Mouse (Mus musculus) cerebellum, adult 11-12 months (tissue): ENCODE data around the gene Slbp.

Experiments
- DNase-seq: peaks from one replicate; pipeline ENCODE4 v3.0.0; 2022

Slbp gene

DNA sequence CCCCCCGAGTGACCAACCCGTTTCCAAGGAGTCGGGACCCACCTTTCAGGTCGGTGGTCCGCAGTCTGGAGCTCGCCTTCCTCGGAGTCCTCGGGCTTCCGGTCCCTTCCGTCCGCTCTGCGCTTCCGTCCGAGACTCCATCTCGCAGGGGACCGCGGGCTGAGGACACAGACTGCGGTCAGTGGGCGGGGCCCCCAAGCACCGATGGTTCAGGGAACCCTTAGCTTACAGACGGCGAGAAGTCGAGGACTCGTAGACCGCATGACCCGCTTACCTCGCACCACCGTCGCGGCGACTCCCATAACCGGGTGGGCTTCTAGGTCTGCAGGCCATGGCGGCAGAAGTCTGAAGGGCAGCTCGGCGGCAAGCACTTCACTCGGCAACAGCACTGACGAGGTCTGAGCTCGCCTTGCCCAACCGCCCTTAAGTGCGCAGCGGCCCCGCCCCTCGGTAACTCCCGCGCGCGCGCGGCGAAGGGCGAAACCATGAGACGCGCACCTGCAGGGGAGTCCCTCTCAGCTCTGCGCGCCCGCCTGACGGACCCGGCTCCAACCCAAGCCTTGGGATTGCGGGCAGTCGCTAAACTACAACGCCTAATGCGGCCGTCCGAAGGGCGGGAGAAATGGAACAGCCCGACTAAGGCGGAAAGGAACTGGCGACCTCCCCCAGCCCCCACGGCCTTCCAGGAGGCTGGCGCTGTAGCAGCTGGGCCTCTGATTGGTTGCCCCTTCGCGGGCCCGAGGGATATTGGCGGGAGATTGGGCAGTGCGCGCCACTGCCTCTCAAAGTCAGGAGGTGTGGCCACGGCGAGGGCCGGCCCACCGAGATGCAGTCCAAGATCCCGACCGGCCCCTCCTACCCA lies at the start of gene Slbp:
Slbp (minus strand) TSS at position 654 of the 862 bp plus-strand sequence.
- DNase-seq = peak; percentile 97

DNA sequence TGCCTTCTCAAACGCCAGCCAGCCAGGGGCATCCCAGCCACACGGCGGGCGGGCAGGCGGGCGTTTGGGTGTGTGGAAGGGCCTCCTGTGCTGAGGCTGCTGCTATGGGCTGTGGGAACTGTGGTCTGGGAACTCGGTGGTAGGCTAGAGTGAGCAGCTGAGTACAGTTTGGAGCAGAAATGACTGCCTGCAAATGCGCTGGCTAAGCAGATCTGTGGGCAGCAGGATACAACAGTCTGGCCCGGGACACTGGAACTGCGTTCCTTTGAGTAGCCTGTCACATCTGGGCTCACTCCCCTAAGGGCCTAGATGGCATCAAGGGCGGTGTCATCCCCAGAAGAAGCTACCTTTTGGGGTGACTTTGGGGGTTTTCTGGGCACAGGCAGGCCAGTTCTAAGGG lies 49.5 kb upstream of the Slbp start:
- DNase-seq = no peak

DNA sequence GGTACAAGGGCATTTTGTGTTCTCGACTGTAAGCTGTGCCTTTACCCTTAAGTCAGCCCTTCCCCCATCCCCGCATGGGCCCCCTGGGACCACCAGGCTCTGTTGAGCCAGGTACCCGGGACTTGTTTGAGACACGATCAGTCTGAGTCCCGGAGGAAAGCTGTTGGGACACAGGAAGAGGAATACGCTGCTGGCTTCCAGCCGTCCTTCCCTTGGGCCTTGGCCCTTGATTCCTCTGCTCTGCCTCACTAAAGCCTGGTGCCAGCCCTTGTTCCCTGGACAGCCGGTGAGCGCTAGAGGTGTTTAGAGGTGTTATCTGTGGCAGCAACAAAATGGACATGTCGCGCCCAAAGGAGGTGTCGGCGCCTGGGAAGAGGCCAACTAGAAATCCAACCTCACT lies 47.6 kb upstream of the Slbp start:
- no peak for DNase-seq

DNA sequence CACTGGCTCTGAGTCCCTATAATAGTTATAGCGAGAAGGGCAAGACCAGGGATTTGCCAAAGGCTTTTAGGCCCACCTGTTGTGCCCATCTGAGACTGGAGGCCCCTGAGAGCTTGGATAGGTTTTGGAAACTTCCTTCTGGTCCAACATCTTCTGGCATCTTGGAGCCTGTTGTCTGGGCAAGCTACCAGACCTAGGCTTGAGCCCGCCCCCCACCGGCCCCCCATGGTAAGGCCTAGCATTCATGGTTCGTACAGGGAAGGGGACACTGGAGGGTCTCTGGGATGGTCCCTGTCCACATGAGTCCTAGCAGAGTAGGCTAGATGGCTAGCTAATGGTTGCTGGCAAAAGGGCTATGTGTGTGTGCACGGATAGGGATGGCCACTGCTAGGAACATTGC lies 46.3 kb upstream of the Slbp start:
- DNase-seq = no peak

DNA sequence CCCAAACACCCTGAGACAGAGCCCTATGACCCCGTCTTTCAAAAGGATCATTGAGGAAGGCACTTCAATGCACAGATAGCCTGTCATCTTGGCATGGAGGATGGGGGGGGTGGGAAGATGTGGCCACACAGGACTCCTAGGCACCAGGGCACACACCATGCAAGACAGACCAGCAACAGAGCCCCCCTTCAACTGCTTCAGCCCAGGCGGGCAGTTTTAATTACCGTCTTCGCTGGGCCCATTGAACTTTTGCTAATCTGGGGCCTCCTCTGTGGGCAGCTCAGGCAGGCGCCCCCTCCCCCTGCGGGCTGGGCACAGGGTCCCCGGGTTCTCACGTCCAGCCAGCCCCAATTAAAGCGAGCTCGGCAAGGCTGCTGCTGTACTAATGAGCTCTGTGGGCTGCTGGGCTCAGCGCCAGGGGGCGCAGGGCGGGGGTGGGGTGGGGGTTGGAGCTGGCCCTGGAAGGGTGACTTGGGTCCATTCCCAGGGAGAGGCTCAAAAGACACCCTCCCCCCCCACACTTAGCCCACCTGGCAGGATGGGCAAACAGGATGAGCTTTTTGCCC lies 45.7 kb upstream of the Slbp start:
- DNase-seq = no peak

DNA sequence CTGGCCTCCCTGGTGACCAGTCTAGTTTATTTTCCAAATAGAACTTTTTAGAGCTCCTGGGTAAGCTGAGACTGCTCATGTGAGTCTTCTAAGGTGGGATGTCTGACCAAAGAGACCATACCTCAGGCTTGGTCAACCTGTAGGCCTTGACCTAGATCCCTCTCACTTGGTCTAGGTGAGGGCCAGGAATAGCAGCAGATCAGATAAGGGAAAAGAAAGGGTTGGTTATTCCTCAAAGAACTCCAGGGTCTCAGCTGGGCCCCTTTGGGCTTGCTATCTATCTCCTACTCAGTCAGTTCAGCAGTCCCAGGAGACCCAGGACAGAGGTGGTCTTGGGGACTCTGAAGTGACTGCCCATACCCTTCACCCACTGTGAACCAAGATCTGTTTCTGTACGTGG lies 45.2 kb upstream of the Slbp start:
- DNase-seq = no peak

DNA sequence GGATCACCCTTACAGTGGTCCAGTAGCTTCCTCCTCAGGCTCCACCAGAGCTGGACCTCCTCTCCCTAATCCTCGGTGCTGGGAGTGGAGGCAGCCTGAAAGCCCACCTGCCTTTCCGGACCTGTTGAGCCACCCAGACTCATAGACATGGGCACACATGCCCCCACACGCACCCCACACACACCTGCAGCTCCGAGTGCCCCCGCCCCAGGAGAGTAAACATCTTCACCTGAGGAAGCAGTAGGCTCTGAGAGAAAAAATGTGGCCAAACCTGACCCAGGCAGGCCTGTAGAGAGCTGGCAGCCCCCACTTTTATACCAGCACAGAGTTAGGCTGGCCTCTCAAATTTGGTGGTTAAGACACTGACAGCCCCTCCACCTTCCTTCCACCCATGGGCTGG lies 44.1 kb upstream of the Slbp start:
- no peak for DNase-seq

DNA sequence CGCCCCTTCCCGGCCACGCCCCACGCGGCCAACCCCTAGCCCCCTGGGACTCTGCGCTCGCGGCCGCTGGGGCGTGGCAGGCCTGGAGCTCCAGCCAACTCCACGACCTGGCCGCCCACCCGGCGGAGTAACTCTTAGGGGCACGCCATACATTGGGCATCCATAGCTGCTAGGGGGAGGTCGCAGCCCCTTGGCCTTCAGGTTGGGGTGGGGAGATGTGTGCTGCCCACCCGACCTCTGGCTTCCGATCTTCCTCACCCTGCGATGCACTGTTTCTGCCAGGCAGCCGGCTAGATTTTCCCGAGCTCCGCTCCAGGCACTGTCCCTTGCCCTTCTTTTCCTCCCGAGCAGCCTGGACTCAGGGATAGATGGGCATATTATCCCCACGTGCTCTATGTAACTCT lies 43.3 kb upstream of the Slbp start:
- DNase-seq = no peak

DNA sequence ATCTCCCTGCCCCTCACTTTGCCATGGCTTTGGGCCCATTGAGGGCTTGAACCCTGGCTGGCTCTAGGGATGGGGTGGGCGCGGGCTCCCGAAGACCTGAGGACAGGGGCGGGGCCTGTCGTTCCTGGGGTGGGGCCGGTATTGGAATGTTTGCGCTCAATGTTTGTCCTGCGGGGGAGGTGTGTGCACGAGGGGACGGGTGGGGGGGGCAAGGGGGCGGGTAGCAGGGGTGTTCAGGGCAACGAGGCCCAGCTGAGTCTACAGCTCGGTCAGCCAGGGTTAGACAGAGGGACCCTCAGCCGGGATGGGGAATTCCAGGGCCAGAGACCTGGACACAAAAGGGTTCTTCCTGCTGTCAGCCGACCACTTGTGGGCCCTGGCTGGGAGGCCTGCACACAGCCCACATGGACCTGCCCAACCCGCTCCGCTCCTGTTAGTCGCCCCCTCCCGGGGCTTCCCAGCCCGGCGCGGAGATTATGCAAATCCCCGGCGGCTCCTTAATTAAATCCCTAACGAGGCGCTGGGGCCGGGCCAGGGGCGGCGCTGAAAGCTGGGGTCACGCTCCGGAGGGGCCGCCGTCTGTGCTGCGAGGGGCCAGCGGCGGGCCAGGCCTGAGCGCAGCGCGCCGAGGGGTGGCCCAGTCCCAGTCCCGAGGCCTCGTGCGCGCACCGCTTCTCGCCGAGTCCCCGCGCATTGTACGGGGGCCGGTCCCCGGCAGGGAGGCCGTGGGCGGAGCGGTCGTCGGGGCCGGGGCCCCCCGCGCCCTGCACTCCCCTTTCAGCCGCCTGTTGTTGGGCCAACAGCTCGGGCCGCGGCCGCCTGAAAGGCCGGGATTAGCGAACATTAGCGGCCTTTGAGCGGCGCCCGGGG lies 42.7 kb upstream of the Slbp start:
- no peak for DNase-seq

DNA sequence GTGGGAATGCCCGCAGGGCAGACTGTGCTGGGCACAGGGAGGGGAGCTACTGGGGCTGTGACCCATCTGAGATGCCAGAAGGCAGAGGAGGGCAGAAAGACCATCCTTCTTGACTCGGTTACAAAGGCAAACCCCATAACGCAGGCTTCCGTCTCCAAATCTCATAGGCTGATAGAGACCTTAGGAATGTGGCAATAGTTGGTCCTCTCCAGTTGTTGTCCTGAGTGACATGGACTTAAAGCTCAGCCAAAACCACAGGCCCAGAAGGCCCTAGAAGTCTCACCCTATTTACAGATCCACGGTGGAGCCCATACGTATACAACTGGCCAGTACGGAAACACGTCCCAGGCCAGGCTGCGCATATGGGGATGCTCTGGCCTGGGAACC lies 42.1 kb upstream of the Slbp start:
- no peak for DNase-seq

DNA sequence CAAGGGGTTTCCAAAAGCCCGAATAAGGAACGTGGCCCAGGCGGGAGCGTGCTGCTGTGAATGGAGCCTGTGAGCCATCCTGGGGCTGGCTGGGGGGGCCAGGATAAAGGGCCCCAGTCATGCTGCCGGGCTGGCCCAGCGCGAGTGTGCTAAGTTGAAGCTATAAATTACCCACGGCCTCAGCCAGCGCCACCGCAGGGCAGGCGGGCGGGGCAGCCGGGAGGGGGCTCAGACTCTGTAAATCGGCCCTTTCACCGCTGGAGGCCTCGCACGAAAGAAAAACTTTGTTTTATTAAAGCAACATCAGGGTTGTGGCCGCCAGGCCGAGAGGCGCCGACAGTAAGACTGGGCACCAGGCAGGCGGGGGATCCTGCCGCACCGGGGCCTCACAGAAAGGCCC lies 40.0 kb upstream of the Slbp start:
- no peak for DNase-seq

DNA sequence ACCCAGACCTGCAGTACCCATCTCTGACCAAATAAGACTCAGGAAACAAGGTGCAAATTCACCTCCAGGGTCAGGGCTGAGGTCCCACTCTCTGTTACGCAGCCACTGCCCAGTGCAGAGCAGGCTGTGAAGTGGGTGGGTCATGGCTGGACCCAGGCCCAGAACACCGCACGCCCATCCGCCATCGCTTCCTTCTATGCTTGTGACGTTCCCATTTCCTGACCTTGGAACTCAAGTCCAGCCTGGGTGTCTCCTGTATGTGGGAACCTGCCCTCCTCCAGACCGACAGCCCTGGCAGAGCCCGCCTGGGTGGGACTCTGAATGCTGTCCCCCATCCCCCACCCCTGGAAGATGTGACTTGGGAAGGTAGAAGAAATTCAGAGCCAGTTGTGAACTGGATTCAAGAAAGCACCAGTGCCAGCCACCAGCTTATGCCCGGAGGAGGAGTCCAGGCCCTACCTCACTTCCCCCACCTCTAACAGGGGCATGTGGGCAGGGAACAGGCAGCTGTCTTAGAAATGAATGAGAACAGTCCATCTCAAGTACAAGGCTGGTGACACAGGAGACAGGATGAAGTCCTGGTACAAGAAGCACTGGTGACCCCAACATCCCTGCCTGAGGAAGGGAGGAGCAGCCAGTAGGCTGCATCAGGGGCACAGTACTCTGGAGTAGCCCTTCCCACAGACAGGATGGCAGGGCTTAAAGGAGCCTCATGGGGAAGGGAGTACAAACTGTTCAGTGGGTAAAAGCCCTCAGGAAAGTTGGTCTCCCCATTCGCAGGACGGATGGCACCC lies 37.7 kb upstream of the Slbp start:
- no peak for DNase-seq

DNA sequence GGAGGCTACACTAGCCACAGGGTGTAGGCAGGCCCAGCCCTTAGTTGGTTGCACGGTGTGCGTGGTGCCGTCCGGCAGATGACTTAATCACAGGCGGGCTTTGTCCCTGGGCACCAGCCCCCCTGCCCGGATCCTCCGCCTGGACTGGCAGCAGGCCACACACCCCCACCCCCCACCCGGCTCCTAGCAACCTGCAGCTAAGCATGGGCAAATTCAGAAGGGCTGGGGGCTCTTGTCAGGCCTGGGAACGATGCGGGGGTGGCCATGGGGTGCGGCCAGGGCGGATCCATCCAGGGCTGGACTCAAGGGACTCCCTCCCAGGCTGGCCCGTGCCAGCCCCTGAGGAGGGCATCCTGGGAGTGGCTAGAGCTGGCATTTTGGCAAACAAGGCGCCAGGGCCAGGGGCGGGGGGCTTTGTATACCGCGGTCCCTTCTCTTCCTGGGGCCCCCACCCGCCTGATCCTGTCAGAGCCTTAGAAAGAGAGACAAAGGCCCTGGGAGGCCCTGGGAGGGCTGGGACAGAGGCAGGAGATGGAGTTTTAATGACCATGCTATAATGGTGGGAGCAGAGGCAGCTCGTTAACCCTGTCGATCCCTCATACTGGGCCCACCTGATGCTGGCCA lies 37.0 kb upstream of the Slbp start:
- no peak for DNase-seq

DNA sequence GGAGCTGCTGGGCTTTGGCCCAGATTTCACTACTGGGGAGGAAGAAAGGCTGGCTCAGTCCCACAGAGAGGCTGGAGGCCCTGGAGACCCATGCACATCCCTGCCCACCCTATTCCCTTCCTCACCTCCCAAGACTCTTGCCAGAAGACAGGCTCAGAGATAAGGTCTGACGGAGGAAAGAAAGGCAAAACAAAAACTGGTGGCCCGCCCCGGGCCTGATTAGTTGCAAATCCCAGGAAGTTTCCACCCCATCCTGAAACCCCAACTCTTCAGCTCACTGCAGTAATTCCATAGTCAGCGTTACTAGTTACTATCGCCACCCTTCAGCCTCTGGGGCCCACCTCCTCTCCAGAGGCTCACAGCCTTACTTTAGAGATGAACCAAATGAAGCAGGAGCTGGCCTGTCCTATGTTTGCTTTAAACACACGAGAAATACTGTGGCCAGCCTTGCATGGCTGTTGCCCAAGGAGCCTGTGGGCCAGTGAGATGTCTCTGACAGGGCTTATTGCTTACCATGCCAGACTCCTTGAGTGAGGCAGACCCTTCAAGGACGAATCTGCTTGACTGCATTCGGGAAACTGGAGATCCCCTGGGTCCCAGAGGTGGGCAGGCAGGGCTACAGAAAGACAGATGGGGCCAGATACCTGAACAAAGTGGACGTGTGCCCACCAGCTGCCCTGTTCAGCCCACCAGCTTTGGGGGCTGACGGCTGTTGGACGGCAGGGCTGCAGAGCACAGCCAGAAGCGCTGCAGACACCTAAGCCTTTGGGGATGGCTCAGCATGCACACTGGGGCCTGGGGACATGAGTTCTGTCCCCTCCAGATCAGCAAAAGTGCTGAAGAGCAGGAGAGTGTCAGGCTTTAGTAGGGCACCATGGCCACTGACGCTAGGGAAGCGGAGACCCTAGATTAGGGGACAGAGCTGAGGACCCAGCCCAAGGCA lies 36.2 kb upstream of the Slbp start:
- no peak for DNase-seq

DNA sequence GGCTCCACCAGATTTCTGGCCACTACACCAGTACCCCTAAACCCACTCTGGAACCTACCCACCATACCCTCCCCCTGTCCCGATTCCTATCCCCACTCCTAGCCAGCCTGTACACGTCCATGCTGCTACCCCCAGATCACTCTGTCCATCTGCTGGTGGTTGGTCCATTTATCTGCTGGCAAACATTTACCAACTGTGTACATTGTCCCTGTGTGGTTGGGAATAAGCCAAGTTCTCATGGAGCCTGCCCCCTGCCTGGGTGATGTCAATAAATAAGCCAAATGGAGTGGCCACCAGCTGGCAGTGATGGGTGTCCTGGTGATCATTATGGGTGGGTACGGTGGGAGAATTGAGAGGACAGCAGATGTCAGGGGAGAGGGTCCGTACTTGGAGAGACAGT lies 34.8 kb upstream of the Slbp start:
- DNase-seq = no peak

DNA sequence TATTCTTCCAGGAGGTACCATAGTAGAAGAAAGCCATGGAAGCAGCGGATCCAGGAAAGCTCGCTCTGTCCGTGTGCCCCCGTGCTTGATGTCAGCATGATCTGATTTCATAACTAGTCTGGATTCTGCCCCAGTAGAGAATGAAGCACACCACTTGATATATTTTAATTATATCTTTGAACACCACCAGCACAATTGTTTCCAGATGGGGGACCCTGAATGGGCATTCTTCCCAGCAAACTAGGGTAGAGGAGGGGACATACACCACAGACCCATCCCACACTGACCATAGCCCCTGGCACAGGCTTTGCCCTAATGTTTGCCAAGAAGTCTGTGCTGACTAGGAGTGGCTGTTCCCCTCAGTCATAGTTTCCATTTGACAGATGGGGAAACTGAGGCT lies 32.6 kb upstream of the Slbp start:
- no peak for DNase-seq

DNA sequence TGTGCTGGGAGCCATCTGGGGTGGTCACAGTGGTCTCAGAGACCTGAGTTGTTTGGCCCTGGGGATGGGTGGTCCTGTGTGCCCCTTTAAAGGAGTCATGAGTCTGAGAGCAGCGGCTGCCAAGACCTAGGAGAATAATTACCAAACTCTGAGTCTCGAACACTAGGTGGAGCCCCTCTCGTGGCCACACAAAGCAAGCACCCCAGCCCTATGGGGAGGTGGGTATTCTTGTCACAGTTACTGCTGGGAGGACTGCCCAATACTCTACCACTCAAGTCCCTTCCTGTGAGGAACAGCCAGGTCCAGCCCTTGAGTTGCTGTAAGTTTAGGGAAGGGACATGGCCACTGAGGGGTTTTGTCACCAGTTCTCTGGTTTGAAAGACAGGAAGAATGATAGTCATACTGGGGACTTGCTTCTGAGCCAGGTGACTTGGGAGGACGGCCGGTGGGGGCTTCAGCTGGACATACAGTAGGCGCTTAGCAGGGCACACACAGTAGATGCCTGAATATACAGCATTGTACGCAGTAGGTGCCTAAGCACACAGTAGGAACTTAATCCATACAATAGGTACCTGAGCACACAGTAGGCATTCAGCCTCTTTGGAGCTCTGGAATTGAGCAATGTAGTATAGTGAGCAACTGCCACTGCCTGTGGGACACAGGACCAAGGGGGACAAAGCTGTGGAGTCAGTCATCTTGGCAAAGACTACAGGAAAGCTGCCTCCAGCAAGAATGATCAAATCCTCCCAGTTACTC lies 31.7 kb upstream of the Slbp start:
- no peak for DNase-seq

DNA sequence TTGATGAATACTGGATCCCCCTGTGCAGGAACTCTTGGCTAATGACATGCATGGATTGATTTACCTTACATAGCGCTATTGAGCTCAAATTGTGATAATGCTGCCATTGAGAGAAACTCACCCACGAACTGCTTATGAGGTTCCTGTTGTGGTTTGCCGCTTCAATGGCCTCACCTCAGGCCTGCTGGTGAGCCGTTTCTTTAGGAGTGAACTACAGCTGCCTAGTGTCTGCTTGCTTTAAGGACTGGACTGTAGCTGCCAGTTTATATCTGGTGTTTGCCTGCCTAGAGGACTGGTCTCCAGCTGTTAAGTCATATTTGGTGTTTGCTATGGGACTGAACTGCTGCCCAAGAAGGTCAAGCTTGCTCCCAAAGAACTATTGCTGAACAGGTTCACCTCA lies 30.6 kb upstream of the Slbp start:
- DNase-seq = no peak

DNA sequence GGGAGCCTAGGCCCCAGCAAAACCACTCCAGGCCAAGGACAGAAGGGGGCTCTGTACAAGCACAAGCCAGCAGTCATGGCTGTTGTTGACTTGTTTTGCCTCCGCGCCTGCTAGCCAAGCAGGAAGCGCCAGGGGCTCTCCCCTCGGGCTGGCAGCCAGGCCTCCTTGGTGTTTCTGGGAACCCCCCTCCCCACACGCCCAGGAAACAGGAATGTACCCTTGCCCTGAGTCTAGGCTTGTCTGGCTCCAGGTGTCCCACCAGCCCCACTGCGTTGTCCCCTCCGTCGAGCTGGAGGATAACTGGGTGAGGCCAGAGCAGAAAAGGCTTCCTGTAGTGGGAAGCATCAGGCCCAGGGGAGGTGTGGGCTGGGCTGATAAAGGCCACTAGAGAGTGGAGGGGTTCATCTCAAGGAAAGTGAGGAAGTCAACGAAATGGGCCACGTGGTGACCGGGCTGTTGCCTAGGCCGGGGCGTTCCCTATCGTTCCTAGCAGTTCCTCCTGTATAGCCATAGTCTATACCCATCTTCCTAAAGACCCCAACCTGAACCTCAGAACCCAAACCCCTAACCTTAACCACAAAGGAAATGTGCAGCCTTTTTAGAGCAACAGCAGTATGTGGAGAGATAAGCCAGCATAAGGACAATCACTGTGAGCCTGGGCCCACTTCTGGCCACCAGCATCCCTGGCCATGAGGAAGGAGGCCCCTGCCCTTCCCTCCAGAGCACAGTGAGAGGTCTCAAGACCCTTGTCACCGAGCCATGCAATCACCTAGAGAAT lies 29.4 kb upstream of the Slbp start:
- DNase-seq = no peak

DNA sequence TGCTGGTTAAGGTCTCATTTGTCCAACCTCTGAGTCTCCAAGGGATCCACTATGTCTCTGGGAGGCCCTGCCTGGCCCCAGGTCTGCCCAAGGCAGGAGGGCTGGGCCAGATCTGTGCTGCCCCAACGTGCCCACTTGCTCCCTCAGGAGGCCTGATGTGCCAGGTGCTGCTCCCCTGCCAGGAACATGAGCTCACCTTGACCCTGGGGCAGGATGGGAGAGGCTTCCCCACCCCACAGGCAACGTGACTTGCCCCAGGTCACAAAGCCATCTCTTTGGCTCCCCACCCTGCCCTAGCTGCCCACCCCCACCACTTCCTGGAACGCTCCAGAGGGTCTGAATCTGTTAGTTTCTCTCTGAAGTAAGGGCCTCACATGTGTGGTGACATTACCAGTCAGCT lies 28.7 kb upstream of the Slbp start:
- DNase-seq = no peak
